Mouse (Mus musculus) heart, embryonic 10.5 days (tissue): ENCODE measurements around the gene Vps33a. TPM values are rescaled to one million over a fixed set of nuclear protein-coding genes. Genes with fewer than 3 reads are reported as not detected.
A peak's percentile ranks its signal among the peaks of the same experiment; 100 is the strongest.

ENCODE experiments used
- DNase-seq: peaks from one replicate; pipeline ENCODE4 v3.0.0-alpha.2; 2017; ENCODE audit warnings: low spot score
- H3K27ac ChIP-seq: fragments of 300-500 bp; sonication (generic); 2 replicates; pipeline ENCODE4 v1.5.1; 2016; ENCODE audit warnings: mild to moderate bottlenecking
- H3K27me3 ChIP-seq: fragments of 300-500 bp; sonication (generic); 2 replicates; pipeline ENCODE4 v1.6.1; 2016; ENCODE audit warnings: mild to moderate bottlenecking; ENCODE audit not compliant: poor library complexity, insufficient read depth, severe bottlenecking
- H3K36me3 ChIP-seq: fragments of 300-500 bp; sonication (generic); 2 replicates; pipeline ENCODE4 v1.6.1; 2016; ENCODE audit warnings: mild to moderate bottlenecking, moderate library complexity
- H3K4me1 ChIP-seq: fragments of 300-500 bp; sonication (generic); 2 replicates; pipeline ENCODE4 v1.6.1; 2016; ENCODE audit warnings: mild to moderate bottlenecking
- H3K4me3 ChIP-seq: fragments of 300-500 bp; sonication (generic); 2 replicates; pipeline ENCODE4 v1.5.1; 2016; ENCODE audit warnings: mild to moderate bottlenecking, moderate library complexity
- H3K9me3 ChIP-seq: fragments of 300-500 bp; sonication (generic); 2 replicates; pipeline ENCODE4 v1.6.1; 2016; ENCODE audit warnings: mild to moderate bottlenecking, moderate library complexity
- WGBS: fragments of 180-500 bp; shearing (Covaris S2); methylation state at CpG from one replicate; pipeline ENCODE4 v1.1.7; 2016; 5-methylcytosine and 5-hydroxymethylcytosine counted together
- polyA plus RNA-seq: library from polyadenylated mRNA; unstranded; fragments of >200 nt; fragmentation: Nextera tagmentation; extraction: Ambion mirVana; gene quantifications from 2 replicates; pipeline ENCODE4 v1.2.1, GENCODE M21; 2016

Gene Vps33a
- polyA plus RNA-seq, result 23.4 and 23.5 TPM in 2 replicates

- peak; percentile 98 for DNase-seq
- Histone ChIP-seq H3K27me3 (no peaks in the 10 kb centered on the region), H3K9me3 (no peaks in the 10 kb centered on the region), H3K27ac (peak within 1 kb of the TSS; percentile 87), H3K36me3 (peaks cover 42% of the 10 kb centered on the region), H3K4me1 (peaks cover 10% of the 10 kb centered on the region), H3K4me3 (peak within 1 kb of the TSS; percentile 79)
- under 1% methylated on average over 54 of the region's 54 CpGs for WGBS
Measured at GRCm38 (mm10) chr5:123572357-123573186, at the start of gene Vps33a. Gene Vps33a (minus strand): TSS chr5:123573038.

GRCm38 (mm10) chr5:123622421-123622820 lies 49.6 kb upstream of the Vps33a start:
- Histone ChIP-seq H3K36me3 (peaks cover 46% of the 10 kb centered on the region), H3K27ac (no peak overlapping the region), H3K4me3 (no peak overlapping the region), H3K9me3 (no peaks in the 10 kb centered on the region), H3K27me3 (no peaks in the 10 kb centered on the region), H3K4me1 (no peaks in the 10 kb centered on the region)
- WGBS, result 85% methylated on average over 13 of the region's 13 CpGs
- no peak for DNase-seq

- H3K36me3 ChIP-seq, result peaks cover 61% of the 10 kb centered on the region
- no peak overlapping the region for H3K27ac ChIP-seq
- H3K4me1 ChIP-seq, result no peaks in the 10 kb centered on the region
- H3K27me3 ChIP-seq, result no peaks in the 10 kb centered on the region
- no peak overlapping the region for H3K4me3 ChIP-seq
- DNase-seq, result no peak
- whole genome bisulfite sequencing, result 77% methylated on average over 2 of the region's 2 CpGs
- no peaks in the 10 kb centered on the region for H3K9me3 ChIP-seq
Measured at GRCm38 (mm10) chr5:123618558-123618957, 45.7 kb upstream of the Vps33a start.

- Histone ChIP-seq H3K4me3 (no peak overlapping the region), H3K4me1 (no peaks in the 10 kb centered on the region), H3K9me3 (no peaks in the 10 kb centered on the region), H3K36me3 (peaks cover 58% of the 10 kb centered on the region), H3K27me3 (no peaks in the 10 kb centered on the region), H3K27ac (no peak overlapping the region)
- WGBS, result 89% methylated on average over 24 of the region's 24 CpGs
- DNase-seq, result no peak
Measured at GRCm38 (mm10) chr5:123614246-123614645, 41.4 kb upstream of the Vps33a start.

GRCm38 (mm10) chr5:123609843-123610242 lies 37.0 kb upstream of the Vps33a start:
- H3K4me1 ChIP-seq, result peaks cover 9% of the 10 kb centered on the region; the same call in 1 of the 2 replicates
- no peak overlapping the region for H3K4me3 ChIP-seq
- H3K27me3 ChIP-seq, result no peaks in the 10 kb centered on the region
- no peaks in the 10 kb centered on the region for H3K9me3 ChIP-seq
- 26% methylated on average over 4 of the region's 4 CpGs for WGBS
- peak; percentile 86 for DNase-seq
- peaks cover 76% of the 10 kb centered on the region for H3K36me3 ChIP-seq
- H3K27ac ChIP-seq, result no peak overlapping the region

- H3K27me3 ChIP-seq, result no peaks in the 10 kb centered on the region
- peaks cover 9% of the 10 kb centered on the region; the same call in 1 of the 2 replicates for H3K4me1 ChIP-seq
- no peak overlapping the region for H3K27ac ChIP-seq
- H3K9me3 ChIP-seq, result no peaks in the 10 kb centered on the region
- peaks cover 72% of the 10 kb centered on the region for H3K36me3 ChIP-seq
- DNase-seq, result no peak
- WGBS, result 97% methylated on average over 7 of the region's 7 CpGs
- no peak overlapping the region for H3K4me3 ChIP-seq
Measured at GRCm38 (mm10) chr5:123609416-123609815, 36.6 kb upstream of the Vps33a start.

- peaks cover 66% of the 10 kb centered on the region for H3K36me3 ChIP-seq
Measured at GRCm38 (mm10) chr5:123607211-123607669, 34.4 kb upstream of the Vps33a start.

GRCm38 (mm10) chr5:123603496-123603895 lies 30.7 kb upstream of the Vps33a start:
- Histone ChIP-seq H3K27me3 (no peaks in the 10 kb centered on the region), H3K4me1 (peaks cover 24% of the 10 kb centered on the region; the same call in 1 of the 2 replicates), H3K9me3 (no peaks in the 10 kb centered on the region), H3K27ac (no peak overlapping the region), H3K36me3 (peaks cover 75% of the 10 kb centered on the region), H3K4me3 (no peak overlapping the region)
- 35% methylated on average over 11 of the region's 11 CpGs for WGBS
- no peak for DNase-seq

More at GRCm38 (mm10) chr5:123607211-123607669, 34.4 kb upstream of the Vps33a start:
- no peak overlapping the region for H3K4me3 ChIP-seq
- peak overlapping the region; percentile 4; the same call in 1 of the 2 replicates for H3K27ac ChIP-seq
- H3K27me3 ChIP-seq, result no peaks in the 10 kb centered on the region
- no peaks in the 10 kb centered on the region for H3K9me3 ChIP-seq
- peaks cover 20% of the 10 kb centered on the region; the same call in 1 of the 2 replicates for H3K4me1 ChIP-seq
- DNase-seq, result no peak
- WGBS, result 59% methylated on average over 3 of the region's 3 CpGs

- H3K4me3 ChIP-seq, result no peak overlapping the region
- no peaks in the 10 kb centered on the region for H3K9me3 ChIP-seq
- DNase-seq, result no peak
- WGBS, result 75% methylated on average over 6 of the region's 6 CpGs
- H3K36me3 ChIP-seq, result peaks cover 66% of the 10 kb centered on the region
- H3K27ac ChIP-seq, result no peak overlapping the region
- H3K27me3 ChIP-seq, result no peaks in the 10 kb centered on the region
- peaks cover 22% of the 10 kb centered on the region; the same call in 1 of the 2 replicates for H3K4me1 ChIP-seq
Measured at GRCm38 (mm10) chr5:123602174-123602573, 29.3 kb upstream of the Vps33a start.

GRCm38 (mm10) chr5:123599319-123599718 lies 26.5 kb upstream of the Vps33a start:
- H3K4me1 ChIP-seq, result peaks cover 19% of the 10 kb centered on the region; the same call in 1 of the 2 replicates
- H3K4me3 ChIP-seq, result no peak overlapping the region
- H3K36me3 ChIP-seq, result peaks cover 48% of the 10 kb centered on the region
- H3K27me3 ChIP-seq, result no peaks in the 10 kb centered on the region
- WGBS, result 36% methylated on average over 6 of the region's 6 CpGs
- no peak overlapping the region for H3K27ac ChIP-seq
- no peaks in the 10 kb centered on the region for H3K9me3 ChIP-seq
- peak; percentile 74 for DNase-seq

- peaks cover 35% of the 10 kb centered on the region for H3K36me3 ChIP-seq
- no peaks in the 10 kb centered on the region for H3K27me3 ChIP-seq
- H3K27ac ChIP-seq, result peak overlapping the region; percentile 42; the same call in 1 of the 2 replicates
- no peak overlapping the region for H3K4me3 ChIP-seq
- WGBS, result 49% methylated on average over 10 of the region's 10 CpGs
- peaks cover 14% of the 10 kb centered on the region for H3K4me1 ChIP-seq
- DNase-seq, result peak; percentile 71
- H3K9me3 ChIP-seq, result no peaks in the 10 kb centered on the region
Measured at GRCm38 (mm10) chr5:123593622-123594280, 20.9 kb upstream of the Vps33a start.

GRCm38 (mm10) chr5:123580043-123580442 lies 7.2 kb upstream of the Vps33a start:
- 83% methylated on average over 6 of the region's 6 CpGs for WGBS
- H3K36me3 ChIP-seq, result peaks cover 64% of the 10 kb centered on the region
- no peak for DNase-seq
- H3K4me1 ChIP-seq, result no peaks in the 10 kb centered on the region
- no peak overlapping the region for H3K4me3 ChIP-seq
- no peaks in the 10 kb centered on the region for H3K9me3 ChIP-seq
- no peaks in the 10 kb centered on the region for H3K27me3 ChIP-seq
- H3K27ac ChIP-seq, result no peak overlapping the region

GRCm38 (mm10) chr5:123576696-123577095 lies 3.9 kb upstream of the Vps33a start:
- peaks cover 41% of the 10 kb centered on the region for H3K36me3 ChIP-seq
- no peak overlapping the region for H3K4me3 ChIP-seq
- H3K9me3 ChIP-seq, result no peaks in the 10 kb centered on the region
- 88% methylated on average over 3 of the region's 3 CpGs for WGBS
- no peaks in the 10 kb centered on the region for H3K27me3 ChIP-seq
- DNase-seq, result no peak
- no peak overlapping the region for H3K27ac ChIP-seq
- H3K4me1 ChIP-seq, result peaks cover 7% of the 10 kb centered on the region
